Mouse (Mus musculus) liver, embryonic 16.5 days (tissue): ENCODE measurements at regions not wholly inside any gene's neighbourhood (a gene's known extent, or its start where the extent isn't known, plus 50 kb on each side); places are given as distances from the start of the nearest gene placed in this dataset.
"Not testable (repeated sequence)": the region's sequence is repeated elsewhere in the genome, so short reads cannot be mapped to it uniquely, and the experiment has no call there.

Experiments
- ATAC-seq: fragments of 200-750 bp; cut with Nextera tagmentation; 2 replicates; pipeline ENCODE4 v1.8.0; 2017; ENCODE audit warnings: low read depth, mild to moderate bottlenecking, moderate number of reproducible peaks, moderate library complexity
- H3K27ac ChIP-seq: fragments of 300-500 bp; sonication (generic); 2 replicates; pipeline ENCODE4 v1.5.1; 2014; ENCODE audit warnings: mild to moderate bottlenecking, low read length
- H3K27me3 ChIP-seq: fragments of 300-500 bp; sonication (generic); 2 replicates; pipeline ENCODE4 v1.6.1; 2014; ENCODE audit warnings: low read depth, low read length, mixed read lengths; ENCODE audit not compliant: control insufficient read depth, insufficient read depth
- H3K36me3 ChIP-seq: fragments of 300-500 bp; sonication (generic); 2 replicates; pipeline ENCODE4 v1.6.1; 2014; ENCODE audit warnings: mild to moderate bottlenecking; ENCODE audit not compliant: control insufficient read depth, insufficient read depth
- H3K4me1 ChIP-seq: fragments of 300-500 bp; sonication (generic); 2 replicates; pipeline ENCODE4 v1.6.1; 2014; ENCODE audit warnings: low read depth, low read length, mixed read lengths; ENCODE audit not compliant: control insufficient read depth
- H3K4me2 ChIP-seq: fragments of 300-500 bp; sonication (generic); 2 replicates; pipeline ENCODE4 v1.6.1; 2014; ENCODE audit warnings: low read depth, low read length, mixed read lengths
- H3K4me3 ChIP-seq: fragments of 300-500 bp; sonication (generic); 2 replicates; pipeline ENCODE4 v1.5.1; 2014; ENCODE audit warnings: low read depth, mild to moderate bottlenecking, low read length
- H3K9ac ChIP-seq: fragments of 300-500 bp; sonication (generic); 2 replicates; pipeline ENCODE4 v1.6.1; 2014; ENCODE audit warnings: low read depth, low read length
- H3K9me3 ChIP-seq: fragments of 300-500 bp; sonication (generic); replicated peaks from 2 replicates; pipeline ENCODE4 v1.6.1; 2016; ENCODE audit warnings: low read length; ENCODE audit not compliant: control insufficient read depth
- WGBS: fragments of 180-500 bp; shearing (Covaris S2); extraction: QIAGEN DNeasy Blood & Tissue Kit; methylation state at CpG from one replicate; pipeline ENCODE4 v1.1.7; 2014; ENCODE audit not compliant: insufficient replicate concordance; 5-methylcytosine and 5-hydroxymethylcytosine counted together

DNA sequence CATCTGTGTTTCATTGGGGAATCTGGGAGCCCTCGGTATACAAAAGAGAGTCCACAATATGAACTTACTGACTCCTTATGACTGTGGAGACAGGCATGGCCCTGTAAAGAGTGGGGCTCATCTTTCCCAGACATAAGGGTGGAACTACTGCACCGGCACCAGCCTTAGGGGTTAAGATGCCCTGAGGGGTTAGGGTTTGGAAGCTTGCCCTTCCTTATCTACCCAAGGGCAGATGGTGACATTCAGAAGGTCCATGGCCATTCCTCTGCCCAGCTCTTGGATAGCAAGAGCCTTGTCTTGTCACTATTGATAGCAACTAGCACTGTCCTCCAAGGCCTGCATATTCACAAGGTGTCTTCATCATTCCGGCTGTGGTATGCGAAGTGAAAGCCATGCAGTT lies 181.5 kb downstream of the Opa1 start:
- H3K9me3 ChIP-seq = no peaks in the 10 kb centered on the region
- no peaks in the 10 kb centered on the region for H3K36me3 ChIP-seq
- no peak for ATAC-seq
- H3K4me3 ChIP-seq = no peak overlapping the region
- no peaks in the 10 kb centered on the region for H3K27me3 ChIP-seq
- no peak overlapping the region for H3K9ac ChIP-seq
- H3K27ac ChIP-seq = no peak overlapping the region
- H3K4me1 ChIP-seq = no peaks in the 10 kb centered on the region; the same call in 1 of the 2 replicates
- no peak overlapping the region for H3K4me2 ChIP-seq
- 69% methylated on average over 4 of the region's 4 CpGs for WGBS

DNA sequence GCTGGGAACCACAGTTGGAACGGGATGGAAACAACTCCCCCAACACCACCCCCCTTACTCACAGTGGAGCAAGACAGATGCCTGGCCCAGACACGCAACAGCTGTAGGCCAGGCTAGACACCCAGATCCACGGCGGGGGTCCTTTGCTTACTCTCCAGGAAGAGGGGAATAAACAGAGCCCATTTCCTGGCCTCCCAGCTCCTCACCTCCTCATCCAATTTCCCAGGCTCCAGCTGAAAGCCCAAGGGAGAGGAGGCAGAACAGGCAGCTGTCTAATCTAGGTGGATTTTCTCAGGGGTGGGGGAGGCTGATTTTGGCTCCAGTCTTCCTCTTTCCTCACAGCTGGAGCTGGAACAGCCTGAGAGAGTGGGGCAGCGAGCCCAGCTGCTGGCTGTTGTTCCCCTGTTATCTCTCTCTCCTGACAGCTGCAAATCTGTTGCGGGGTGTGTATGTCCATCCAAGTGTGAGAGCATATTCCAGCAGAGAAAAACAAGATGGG lies 182.7 kb downstream of the Opa1 start:
- Histone ChIP-seq H3K27ac (no peak overlapping the region), H3K4me1 (no peaks in the 10 kb centered on the region; the same call in 1 of the 2 replicates), H3K9me3 (no peaks in the 10 kb centered on the region), H3K36me3 (no peaks in the 10 kb centered on the region), H3K27me3 (no peaks in the 10 kb centered on the region), H3K4me3 (no peak overlapping the region), H3K4me2 (no peak overlapping the region), H3K9ac (no peak overlapping the region)
- ATAC-seq = no peak
- 12% methylated on average over 6 of the region's 6 CpGs for WGBS

DNA sequence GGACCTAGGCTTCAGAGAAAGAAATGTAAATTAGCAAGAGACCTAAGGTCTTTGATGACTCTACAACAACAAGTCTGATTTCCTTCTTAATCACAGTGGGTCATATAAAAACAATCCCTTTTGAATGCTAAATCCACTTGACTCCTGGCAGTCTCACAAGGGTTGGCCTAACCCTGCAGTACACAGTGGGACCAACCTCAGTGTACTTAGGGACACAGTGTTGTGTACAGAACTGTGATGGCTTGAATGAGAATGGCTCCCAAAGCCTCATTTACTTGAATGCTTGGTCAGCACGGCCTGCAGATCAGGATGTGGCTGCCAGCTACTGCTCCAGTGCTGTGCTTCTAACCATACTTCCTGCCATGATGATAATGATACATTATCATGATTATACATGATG lies 185.2 kb downstream of the Opa1 start:
- Histone ChIP-seq H3K9ac (no peak overlapping the region), H3K9me3 (no peaks in the 10 kb centered on the region), H3K27ac (no peak overlapping the region), H3K4me3 (no peak overlapping the region), H3K4me2 (no peak overlapping the region), H3K4me1 (no peaks in the 10 kb centered on the region), H3K27me3 (no peaks in the 10 kb centered on the region), H3K36me3 (no peaks in the 10 kb centered on the region)
- ATAC-seq = no peak
- WGBS = 68% methylated on average over 1 of the region's 1 CpGs

DNA sequence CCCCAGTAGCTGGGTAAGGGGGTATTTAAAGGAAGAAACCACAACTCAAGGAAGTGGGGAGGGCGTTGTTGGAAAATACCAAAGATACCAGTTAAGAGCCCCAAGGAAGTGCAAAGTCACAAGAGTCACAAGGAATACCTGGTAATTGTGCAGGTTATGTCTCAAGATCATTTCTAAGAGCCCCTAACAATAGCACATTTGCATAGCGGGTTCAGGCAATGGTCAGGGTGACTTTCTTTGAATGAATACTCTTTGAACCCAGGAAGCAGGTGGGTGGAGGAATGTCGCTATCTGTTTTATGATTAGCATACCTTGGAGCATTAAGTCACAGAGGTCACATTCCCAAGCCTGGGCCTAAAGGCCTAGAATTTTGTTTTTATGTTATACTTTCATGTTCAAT lies 186.7 kb downstream of the Opa1 start:
- 75% methylated on average over 3 of the region's 3 CpGs for WGBS

DNA sequence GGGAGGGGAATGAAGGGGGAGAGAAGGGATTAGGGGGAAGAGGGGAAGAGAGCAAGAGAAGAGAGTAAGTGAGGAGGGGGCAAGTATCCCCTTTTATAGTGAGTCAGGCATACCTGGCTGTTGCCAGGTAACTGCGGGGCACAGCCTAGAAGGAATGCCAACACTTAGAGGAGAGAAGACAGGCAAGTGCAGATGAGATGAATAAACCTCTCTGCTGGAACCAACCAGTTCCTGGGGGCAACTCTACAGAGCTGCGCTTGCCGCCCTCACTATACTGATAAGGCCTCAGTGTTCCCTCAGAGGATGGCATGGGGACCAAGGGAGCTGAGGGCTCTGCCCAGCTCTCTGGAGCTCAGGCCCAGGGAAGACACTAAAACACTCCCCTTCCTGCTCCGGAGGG lies 192.2 kb downstream of the Opa1 start:
- 31% methylated on average over 4 of the region's 4 CpGs for WGBS
- no peak for ATAC-seq
- H3K4me1 ChIP-seq = no peaks in the 10 kb centered on the region
- no peak overlapping the region for H3K9ac ChIP-seq
- H3K27ac ChIP-seq = no peak overlapping the region
- no peak overlapping the region for H3K4me2 ChIP-seq
- no peak overlapping the region for H3K4me3 ChIP-seq
- H3K9me3 ChIP-seq = no peaks in the 10 kb centered on the region
- H3K36me3 ChIP-seq = no peaks in the 10 kb centered on the region
- no peaks in the 10 kb centered on the region for H3K27me3 ChIP-seq

More for the DNA sequence above, 186.7 kb downstream of the Opa1 start:
- H3K4me3 ChIP-seq, H3K9me3 ChIP-seq, H3K27ac ChIP-seq, H3K36me3 ChIP-seq, H3K4me1 ChIP-seq, H3K4me2 ChIP-seq, ATAC-seq, H3K27me3 ChIP-seq, H3K9ac ChIP-seq: not testable (repeated sequence)

DNA sequence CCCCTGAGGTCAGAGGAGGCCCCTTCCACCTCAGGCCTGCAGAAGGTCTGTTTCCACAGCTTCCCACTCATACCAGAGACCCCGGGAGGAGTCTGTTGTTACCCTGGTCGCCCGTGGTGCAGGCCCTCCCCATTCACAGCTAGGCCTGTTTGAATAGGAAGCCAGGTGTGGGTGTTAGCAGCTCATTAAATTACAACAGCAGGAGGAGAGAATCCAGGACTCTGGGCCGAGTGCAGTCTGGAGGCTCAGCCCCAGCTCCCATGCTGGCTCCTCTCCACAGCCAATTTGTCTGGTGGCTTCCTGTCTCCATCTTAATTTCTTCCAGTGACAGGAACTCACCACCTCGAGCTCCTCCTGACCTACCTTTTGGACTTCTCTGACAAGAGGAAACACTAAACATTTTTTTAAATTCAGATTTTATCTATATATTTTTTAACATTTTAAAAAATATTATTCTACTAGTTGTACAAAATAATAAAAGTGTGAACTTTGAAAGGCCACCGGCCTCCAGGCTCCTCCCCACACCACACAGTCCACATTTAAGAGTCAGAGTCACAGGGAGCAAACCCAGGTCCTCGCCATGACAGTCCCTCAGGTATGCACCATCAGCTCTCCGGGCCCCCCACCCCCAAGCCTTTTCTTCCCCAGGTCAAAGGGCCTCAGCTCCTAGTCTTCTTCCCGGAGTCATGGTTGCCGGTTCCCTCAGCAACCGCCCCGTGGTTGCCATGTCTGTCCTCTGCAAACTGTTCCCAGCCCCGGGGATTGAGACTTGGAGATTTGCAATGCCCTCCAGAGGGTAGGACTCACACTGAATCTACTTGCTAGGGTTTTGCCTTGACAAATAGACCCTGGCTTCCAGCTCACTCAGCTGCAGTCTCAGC lies 192.8 kb downstream of the Opa1 start:
- WGBS = 41% methylated on average over 13 of the region's 13 CpGs
- H3K4me3 ChIP-seq = no peak overlapping the region
- no peaks in the 10 kb centered on the region for H3K27me3 ChIP-seq
- no peaks in the 10 kb centered on the region for H3K4me1 ChIP-seq
- no peak for ATAC-seq
- H3K4me2 ChIP-seq = no peak overlapping the region
- no peak overlapping the region for H3K27ac ChIP-seq
- no peaks in the 10 kb centered on the region for H3K9me3 ChIP-seq
- no peak overlapping the region for H3K9ac ChIP-seq
- H3K36me3 ChIP-seq = no peaks in the 10 kb centered on the region

DNA sequence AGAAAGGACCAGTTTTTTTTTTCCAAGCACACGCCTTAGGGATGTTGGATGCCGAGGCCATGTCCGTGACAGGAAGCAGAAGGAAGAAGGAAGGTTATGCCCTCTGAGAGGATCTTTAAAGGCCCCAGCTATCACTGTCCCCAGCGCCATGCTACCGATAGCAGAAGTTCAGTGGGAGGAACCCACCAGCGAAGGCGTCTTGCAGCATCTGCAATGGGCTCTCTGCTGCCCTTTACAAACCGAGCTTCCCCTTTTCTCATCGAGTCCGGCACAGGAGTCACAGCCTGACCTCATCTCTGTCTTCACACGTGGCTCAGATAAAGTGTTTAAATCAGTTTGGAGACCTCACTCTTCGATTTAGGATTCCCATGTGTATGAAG lies 193.5 kb downstream of the Opa1 start:
- Histone ChIP-seq H3K27ac (no peak overlapping the region), H3K4me1 (no peaks in the 10 kb centered on the region), H3K9me3 (no peaks in the 10 kb centered on the region), H3K27me3 (no peaks in the 10 kb centered on the region), H3K9ac (no peak overlapping the region), H3K36me3 (no peaks in the 10 kb centered on the region), H3K4me3 (no peak overlapping the region), H3K4me2 (no peak overlapping the region)
- 0 out of 2 replicates have a peak, but pooled peaks have one; percentile 16 for ATAC-seq
- 25% methylated on average over 12 of the region's 12 CpGs for WGBS

DNA sequence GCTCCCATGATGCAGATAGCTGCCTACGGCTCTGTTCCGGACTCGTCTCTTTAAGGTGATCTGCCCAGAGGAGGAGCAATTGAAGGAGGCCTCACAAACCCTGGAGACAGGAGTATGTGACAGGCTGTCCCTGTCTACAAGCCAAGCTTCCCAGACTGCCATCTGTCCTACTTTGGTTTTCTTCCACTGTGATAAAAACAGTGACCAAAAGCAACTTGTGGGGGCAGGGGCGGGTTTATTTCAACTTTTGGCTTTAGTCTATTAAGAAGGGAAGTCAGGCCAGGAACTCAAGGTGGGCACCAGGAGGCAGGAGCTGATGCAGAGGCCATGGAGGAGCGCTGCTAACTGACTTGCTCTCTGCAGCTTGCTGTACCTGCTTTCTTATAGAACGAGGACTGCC lies 193.9 kb downstream of the Opa1 start:
- H3K27ac ChIP-seq = no peak overlapping the region
- H3K4me3 ChIP-seq = no peak overlapping the region
- no peaks in the 10 kb centered on the region for H3K9me3 ChIP-seq
- no peaks in the 10 kb centered on the region for H3K4me1 ChIP-seq
- H3K4me2 ChIP-seq = no peak overlapping the region
- WGBS = 61% methylated on average over 6 of the region's 6 CpGs
- no peaks in the 10 kb centered on the region for H3K36me3 ChIP-seq
- no peaks in the 10 kb centered on the region for H3K27me3 ChIP-seq
- H3K9ac ChIP-seq = no peak overlapping the region
- ATAC-seq = no peak

DNA sequence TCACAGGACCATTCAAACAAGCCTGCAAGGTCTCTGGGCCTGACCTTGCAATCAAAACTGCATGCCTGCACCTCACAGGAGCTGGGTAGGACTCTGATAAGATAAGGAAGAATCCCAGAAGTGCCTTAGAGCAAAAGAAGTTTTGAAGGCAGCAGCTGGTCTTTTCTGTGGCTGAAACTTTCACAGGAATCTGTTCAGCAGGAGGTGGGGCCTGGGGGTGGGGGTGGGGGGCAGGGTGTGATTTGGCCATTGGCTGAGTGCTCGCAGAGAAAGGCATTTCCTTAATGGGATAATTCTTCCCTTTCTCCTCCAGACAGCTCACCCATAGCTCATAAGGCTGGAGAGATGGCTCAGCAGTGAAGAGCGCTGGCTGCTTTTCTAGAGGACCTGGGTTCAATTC lies 195.8 kb downstream of the Opa1 start:
- no peaks in the 10 kb centered on the region for H3K36me3 ChIP-seq
- 60% methylated on average over 2 of the region's 2 CpGs for WGBS
- H3K4me1 ChIP-seq = no peaks in the 10 kb centered on the region
- no peaks in the 10 kb centered on the region for H3K9me3 ChIP-seq
- H3K27ac ChIP-seq = no peak overlapping the region
- H3K4me3 ChIP-seq = no peak overlapping the region
- no peak overlapping the region for H3K9ac ChIP-seq
- no peak overlapping the region for H3K4me2 ChIP-seq
- no peaks in the 10 kb centered on the region for H3K27me3 ChIP-seq
- no peak for ATAC-seq
